Mouse (Mus musculus): ENCODE results near the gene Arid4a. TPM values are rescaled to one million over a fixed set of nuclear protein-coding genes. Genes with fewer than 3 reads are reported as not detected.

Arid4a gene
- polyA plus RNA-seq, 1 experiment from 2014 or later = 35.1 TPM

DNA sequence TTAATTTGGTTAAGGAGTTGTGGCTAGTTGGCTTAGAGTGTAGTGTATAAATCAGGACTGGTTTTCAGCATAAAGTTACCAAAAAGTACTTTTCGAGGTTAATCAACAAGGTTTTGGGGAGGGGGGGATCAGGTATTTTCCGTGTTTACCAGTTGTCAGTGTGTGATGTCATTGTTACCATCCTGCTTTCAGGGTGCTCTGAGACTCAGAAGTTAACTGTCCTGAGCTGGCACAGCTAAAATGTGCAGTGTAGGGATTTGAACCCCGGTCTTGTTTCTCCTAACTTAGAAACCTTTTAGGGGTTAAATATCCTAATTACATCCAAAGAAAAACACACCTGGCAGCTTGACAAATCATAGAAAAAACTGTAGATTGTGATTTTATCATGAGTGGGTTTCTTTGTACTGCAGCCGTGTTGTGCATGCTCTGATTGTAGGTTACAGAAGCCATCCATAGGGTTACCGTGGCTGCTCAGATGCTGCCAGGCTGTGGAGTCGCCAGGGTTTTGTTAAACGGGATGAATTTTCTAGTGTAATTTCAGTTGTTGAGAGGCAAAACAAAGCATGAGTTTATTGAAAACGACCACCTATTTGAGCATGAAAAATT lies 31.8 kb downstream of the Arid4a start:
- Histone ChIP-seq H3K27me3 (replicated peaks; ENCODE audit: control insufficient read depth, insufficient read depth, low read length) (no peaks in the 10 kb centered on the region), H3K4me2 (ENCODE audit: low read depth, low read length) (peak overlapping the region; percentile 47), H3K36me3 (ENCODE audit: control insufficient read depth, insufficient read depth, low read length) (peaks cover 8% of the 10 kb centered on the region), H3K4me1 (ENCODE audit: control insufficient read depth, insufficient read depth, low read length) (peaks cover 11% of the 10 kb centered on the region; the same call in 1 of the 2 replicates), H3K27ac (ENCODE audit: low read length) (peak overlapping the region; percentile 65), H3K9me3 (ENCODE audit: control insufficient read depth, low read length) (no peaks in the 10 kb centered on the region), H3K9ac (ENCODE audit: low read depth, low read length) (peak overlapping the region; percentile 44), H3K4me3 (ENCODE audit: low read length) (peak overlapping the region; percentile 21)
- ATAC-seq = no peak
- WGBS = 55% methylated on average over 8 of the region's 8 CpGs

DNA sequence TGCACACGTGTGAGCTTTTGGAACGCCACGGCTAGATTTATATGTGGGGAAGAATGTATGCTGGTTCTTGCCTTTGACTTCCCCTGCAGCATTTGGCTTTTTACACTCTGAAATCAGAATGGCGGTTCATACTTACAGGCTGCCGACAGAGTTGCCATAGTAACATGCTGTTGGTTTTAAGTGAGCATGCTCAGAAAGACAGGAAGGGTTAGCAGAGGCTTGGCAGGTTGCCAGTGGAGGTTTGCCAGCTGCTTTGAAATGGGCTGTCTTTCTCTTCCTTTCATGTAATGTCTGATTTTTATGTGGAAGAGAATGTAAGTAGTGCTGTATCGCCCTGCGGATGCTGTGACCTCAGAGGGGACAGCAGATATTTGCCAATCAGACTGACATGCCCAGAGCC lies 32.3 kb downstream of the Arid4a start:
- Histone ChIP-seq H3K9me3 (ENCODE audit: control insufficient read depth, low read length) (no peaks in the 10 kb centered on the region), H3K4me1 (ENCODE audit: control insufficient read depth, insufficient read depth, low read length) (peaks cover 11% of the 10 kb centered on the region; the same call in 1 of the 2 replicates), H3K27me3 (replicated peaks; ENCODE audit: control insufficient read depth, insufficient read depth, low read length) (no peaks in the 10 kb centered on the region), H3K9ac (ENCODE audit: low read depth, low read length) (peak overlapping the region; percentile 44; the same call in 1 of the 2 replicates), H3K4me3 (ENCODE audit: low read length) (peak overlapping the region; percentile 21), H3K4me2 (ENCODE audit: low read depth, low read length) (peak overlapping the region; percentile 47), H3K36me3 (ENCODE audit: control insufficient read depth, insufficient read depth, low read length) (peaks cover 8% of the 10 kb centered on the region), H3K27ac (ENCODE audit: low read length) (peak overlapping the region; percentile 65)
- peak; percentile 84 for ATAC-seq
- 19% methylated on average over 7 of the region's 7 CpGs for WGBS

DNA sequence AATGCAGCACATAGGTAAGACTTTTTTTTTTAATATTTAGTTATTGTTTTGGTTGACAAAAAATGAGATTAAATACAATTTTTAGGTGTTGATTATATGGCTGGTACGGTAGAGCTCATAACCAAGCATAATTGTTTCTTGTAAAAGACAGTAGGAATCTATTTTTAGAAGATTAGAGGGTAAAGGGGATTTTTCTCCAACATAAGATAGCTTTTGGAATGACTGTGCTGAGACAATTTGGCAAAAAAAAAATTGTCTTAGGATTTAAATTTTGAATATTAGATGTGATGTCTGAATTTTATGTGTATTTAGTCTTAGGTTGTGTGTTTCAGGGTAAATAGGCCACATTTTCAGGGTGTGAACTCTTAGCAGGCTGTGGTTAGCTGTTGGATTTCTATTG lies 32.8 kb downstream of the Arid4a start:
- Histone ChIP-seq H3K9me3 (ENCODE audit: control insufficient read depth, low read length) (no peaks in the 10 kb centered on the region), H3K4me2 (ENCODE audit: low read depth, low read length) (peak overlapping the region; percentile 47), H3K27ac (ENCODE audit: low read length) (peak overlapping the region; percentile 65; the same call in 1 of the 2 replicates), H3K9ac (ENCODE audit: low read depth, low read length) (no peak overlapping the region), H3K4me1 (ENCODE audit: control insufficient read depth, insufficient read depth, low read length) (peaks cover 11% of the 10 kb centered on the region; the same call in 1 of the 2 replicates), H3K4me3 (ENCODE audit: low read length) (peak overlapping the region; percentile 21; the same call in 1 of the 2 replicates), H3K27me3 (replicated peaks; ENCODE audit: control insufficient read depth, insufficient read depth, low read length) (no peaks in the 10 kb centered on the region), H3K36me3 (ENCODE audit: control insufficient read depth, insufficient read depth, low read length) (peaks cover 8% of the 10 kb centered on the region)
- no peak for ATAC-seq
- WGBS = 55% methylated on average over 1 of the region's 1 CpGs

DNA sequence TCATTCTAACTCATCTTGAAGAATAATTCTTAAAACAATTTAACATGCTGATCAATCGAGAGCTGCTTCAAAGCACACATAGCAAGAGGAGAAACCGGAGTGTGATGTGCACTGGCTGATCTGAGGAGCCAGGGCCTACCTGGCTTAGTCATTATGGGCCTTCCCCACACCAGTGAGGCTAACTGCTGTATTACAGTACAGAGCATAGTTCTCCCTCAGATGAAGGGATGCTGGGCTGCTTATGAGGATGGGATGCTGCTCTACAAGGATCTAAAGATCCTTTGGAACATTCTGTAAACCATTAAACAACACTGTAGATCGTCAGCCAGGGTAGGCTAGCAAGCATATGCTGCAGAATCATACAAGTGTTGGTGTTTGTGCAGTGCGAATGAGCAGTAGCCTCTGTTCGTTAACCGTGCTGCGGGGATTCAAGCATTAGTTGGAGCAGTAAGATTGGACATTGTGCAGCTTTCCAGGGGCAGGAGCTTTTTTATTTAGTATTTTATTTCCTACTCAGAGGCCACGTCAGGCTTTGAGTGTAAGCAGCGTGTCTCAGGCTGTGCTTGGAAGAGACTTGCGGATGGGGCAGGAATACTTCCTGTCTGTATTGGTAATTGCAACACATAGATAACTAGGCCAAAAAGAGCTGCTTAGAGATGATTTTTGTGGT lies 33.9 kb downstream of the Arid4a start:
- H3K9ac ChIP-seq (ENCODE audit: low read depth, low read length) = no peak overlapping the region
- no peaks in the 10 kb centered on the region for H3K9me3 ChIP-seq (ENCODE audit: control insufficient read depth, low read length)
- no peak overlapping the region for H3K4me3 ChIP-seq (ENCODE audit: low read length)
- 81% methylated on average over 10 of the region's 10 CpGs for WGBS
- no peak overlapping the region for H3K4me2 ChIP-seq (ENCODE audit: low read depth, low read length)
- peaks cover 11% of the 10 kb centered on the region; the same call in 1 of the 2 replicates for H3K4me1 ChIP-seq (ENCODE audit: control insufficient read depth, insufficient read depth, low read length)
- no peak for ATAC-seq
- H3K27ac ChIP-seq (ENCODE audit: low read length) = no peak overlapping the region
- H3K27me3 ChIP-seq (replicated peaks; ENCODE audit: control insufficient read depth, insufficient read depth, low read length) = no peaks in the 10 kb centered on the region
- H3K36me3 ChIP-seq (ENCODE audit: control insufficient read depth, insufficient read depth, low read length) = peaks cover 8% of the 10 kb centered on the region

DNA sequence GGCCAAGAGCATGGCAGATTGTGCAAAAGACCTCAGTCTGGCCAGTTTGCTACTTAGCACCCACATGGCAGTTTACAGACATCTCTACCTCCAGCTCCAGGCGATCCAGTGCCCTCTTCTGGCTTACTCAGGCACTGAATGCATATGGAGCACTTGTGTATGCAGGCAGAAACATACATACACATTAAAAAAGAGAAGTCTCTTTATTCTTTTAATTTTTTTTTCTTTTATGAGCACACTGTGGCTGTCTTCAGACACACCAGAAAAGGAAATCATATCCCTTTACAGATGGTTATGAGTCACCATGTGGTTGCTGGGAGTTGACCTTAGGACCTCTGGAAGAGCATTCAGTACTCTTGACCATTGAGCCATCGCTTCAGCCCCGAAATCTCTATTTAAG lies 35.3 kb downstream of the Arid4a start:
- H3K27ac ChIP-seq (ENCODE audit: low read length) = no peak overlapping the region
- no peak overlapping the region for H3K4me2 ChIP-seq (ENCODE audit: low read depth, low read length)
- H3K27me3 ChIP-seq (replicated peaks; ENCODE audit: control insufficient read depth, insufficient read depth, low read length) = no peaks in the 10 kb centered on the region
- H3K4me3 ChIP-seq (ENCODE audit: low read length) = no peak overlapping the region
- H3K9ac ChIP-seq (ENCODE audit: low read depth, low read length) = no peak overlapping the region
- 67% methylated on average over 3 of the region's 3 CpGs for WGBS
- H3K4me1 ChIP-seq (ENCODE audit: control insufficient read depth, insufficient read depth, low read length) = peaks cover 11% of the 10 kb centered on the region; the same call in 1 of the 2 replicates
- no peak for ATAC-seq
- no peaks in the 10 kb centered on the region for H3K9me3 ChIP-seq (ENCODE audit: control insufficient read depth, low read length)
- H3K36me3 ChIP-seq (ENCODE audit: control insufficient read depth, insufficient read depth, low read length) = peaks cover 7% of the 10 kb centered on the region

DNA sequence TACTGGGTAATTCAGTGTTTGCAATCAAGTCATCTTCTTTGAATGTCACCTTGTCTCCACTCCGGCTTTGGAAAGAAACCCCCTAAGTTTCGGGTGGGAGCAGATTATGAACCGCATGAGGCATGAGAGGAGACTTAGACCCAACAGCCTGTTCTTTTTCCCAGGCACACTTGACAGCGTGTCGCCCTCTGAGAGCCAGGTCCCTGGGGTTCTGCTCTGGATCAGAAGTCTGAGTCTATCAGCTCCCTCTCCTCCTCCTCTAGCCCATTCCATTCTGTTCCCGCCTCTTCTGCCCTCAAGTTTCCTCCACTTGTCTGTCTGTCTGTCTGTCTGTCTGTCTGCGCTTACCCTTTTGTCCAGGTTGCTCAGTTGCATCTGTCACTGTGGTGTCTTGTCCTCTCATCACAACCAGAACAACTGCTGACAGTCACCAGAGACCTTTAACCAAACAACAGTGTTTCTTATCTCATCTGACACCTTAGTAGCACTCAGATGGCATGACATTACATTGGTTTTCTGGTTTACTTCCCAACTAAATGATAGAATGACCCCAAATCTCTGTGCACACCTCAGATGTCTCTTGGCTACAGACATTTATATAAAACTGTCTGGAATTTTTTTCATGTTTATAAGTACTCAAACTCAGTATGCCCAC lies 36.7 kb downstream of the Arid4a start:
- WGBS = 72% methylated on average over 7 of the region's 7 CpGs
- Histone ChIP-seq H3K4me1 (ENCODE audit: control insufficient read depth, insufficient read depth, low read length) (peaks cover 11% of the 10 kb centered on the region; the same call in 1 of the 2 replicates), H3K9ac (ENCODE audit: low read depth, low read length) (no peak overlapping the region), H3K9me3 (ENCODE audit: control insufficient read depth, low read length) (no peaks in the 10 kb centered on the region), H3K4me2 (ENCODE audit: low read depth, low read length) (no peak overlapping the region), H3K27me3 (replicated peaks; ENCODE audit: control insufficient read depth, insufficient read depth, low read length) (no peaks in the 10 kb centered on the region), H3K36me3 (ENCODE audit: control insufficient read depth, insufficient read depth, low read length) (no peaks in the 10 kb centered on the region; the same call in 1 of the 2 replicates), H3K4me3 (ENCODE audit: low read length) (no peak overlapping the region), H3K27ac (ENCODE audit: low read length) (no peak overlapping the region)
- ATAC-seq = no peak

DNA sequence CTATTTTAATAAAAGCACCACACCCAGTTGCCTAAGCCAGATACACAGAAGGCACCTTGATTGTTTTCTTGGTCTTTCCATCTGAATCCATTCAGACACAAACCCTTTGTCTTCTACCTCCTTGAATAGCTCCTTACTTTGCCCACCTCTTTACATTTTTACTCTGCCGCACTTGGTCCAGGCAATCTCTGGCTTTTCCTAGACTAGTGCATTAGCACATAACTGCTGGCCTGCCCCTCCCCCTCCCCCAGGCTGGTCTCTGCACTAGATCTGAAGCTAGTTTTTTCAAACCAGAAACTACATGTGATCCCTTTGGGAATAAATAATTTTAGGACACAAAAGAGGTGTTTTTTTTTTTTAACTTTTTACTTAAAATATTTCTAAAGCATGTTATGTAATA lies 37.2 kb downstream of the Arid4a start:
- Histone ChIP-seq H3K4me2 (ENCODE audit: low read depth, low read length) (no peak overlapping the region), H3K9ac (ENCODE audit: low read depth, low read length) (no peak overlapping the region), H3K27ac (ENCODE audit: low read length) (no peak overlapping the region), H3K36me3 (ENCODE audit: control insufficient read depth, insufficient read depth, low read length) (no peaks in the 10 kb centered on the region; the same call in 1 of the 2 replicates), H3K4me3 (ENCODE audit: low read length) (no peak overlapping the region), H3K9me3 (ENCODE audit: control insufficient read depth, low read length) (no peaks in the 10 kb centered on the region), H3K27me3 (replicated peaks; ENCODE audit: control insufficient read depth, insufficient read depth, low read length) (no peaks in the 10 kb centered on the region), H3K4me1 (ENCODE audit: control insufficient read depth, insufficient read depth, low read length) (peaks cover 7% of the 10 kb centered on the region; the same call in 1 of the 2 replicates)
- ATAC-seq = no peak
- WGBS = 78% methylated on average over 1 of the region's 1 CpGs

DNA sequence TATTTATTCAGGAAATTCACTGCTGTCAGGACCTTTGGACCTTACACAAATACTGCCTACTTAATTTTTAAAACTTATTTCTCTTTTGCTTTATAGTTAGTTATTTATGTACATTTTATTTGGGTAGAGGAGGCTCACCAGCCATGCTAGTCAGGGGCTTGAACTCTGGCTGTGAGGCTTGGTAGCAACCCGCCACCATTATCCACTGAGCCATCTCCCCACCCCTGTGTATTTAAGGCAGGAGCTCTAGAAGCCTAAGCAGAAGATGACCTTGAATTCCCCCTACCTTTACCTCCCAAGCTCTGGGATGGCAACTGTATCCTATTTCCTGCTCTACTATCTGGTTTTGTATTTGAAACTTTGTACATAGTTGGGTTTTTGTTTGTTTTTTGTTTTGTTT lies 37.7 kb downstream of the Arid4a start:
- H3K36me3 ChIP-seq (ENCODE audit: control insufficient read depth, insufficient read depth, low read length) = no peaks in the 10 kb centered on the region; the same call in 1 of the 2 replicates
- H3K27me3 ChIP-seq (replicated peaks; ENCODE audit: control insufficient read depth, insufficient read depth, low read length) = no peaks in the 10 kb centered on the region
- no peaks in the 10 kb centered on the region for H3K9me3 ChIP-seq (ENCODE audit: control insufficient read depth, low read length)
- no peak overlapping the region for H3K4me3 ChIP-seq (ENCODE audit: low read length)
- no peak overlapping the region for H3K4me2 ChIP-seq (ENCODE audit: low read depth, low read length)
- H3K4me1 ChIP-seq (ENCODE audit: control insufficient read depth, insufficient read depth, low read length) = 0 out of 2 replicates have a peak, but pooled peaks cover 5% of the 10 kb centered on the region
- 81% methylated on average over 1 of the region's 1 CpGs for WGBS
- no peak overlapping the region for H3K9ac ChIP-seq (ENCODE audit: low read depth, low read length)
- no peak for ATAC-seq
- H3K27ac ChIP-seq (ENCODE audit: low read length) = no peak overlapping the region

DNA sequence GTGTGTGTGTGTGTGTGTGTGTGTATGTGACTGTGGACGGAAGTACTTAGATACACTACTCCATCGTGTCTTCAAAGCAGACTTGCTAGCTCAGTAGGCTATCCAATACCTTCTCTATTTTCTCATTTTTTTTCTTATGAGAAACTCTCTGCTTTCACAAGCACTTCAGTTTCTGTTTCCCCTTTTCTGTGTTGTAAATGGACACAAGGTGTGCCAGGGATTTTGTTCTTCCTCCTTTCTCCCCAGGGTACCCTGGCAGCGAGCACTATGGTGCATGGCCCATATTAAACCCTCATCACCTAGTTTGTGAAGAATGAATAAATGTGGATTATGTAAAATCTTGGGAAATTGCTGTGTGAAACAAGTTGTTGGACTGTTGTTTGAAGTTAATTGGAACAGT lies 39.7 kb downstream of the Arid4a start:
- H3K27me3 ChIP-seq (replicated peaks; ENCODE audit: control insufficient read depth, insufficient read depth, low read length) = no peaks in the 10 kb centered on the region
- WGBS = 85% methylated on average over 3 of the region's 3 CpGs
- ATAC-seq = no peak

More for the DNA sequence above, 39.7 kb downstream of the Arid4a start:
- H3K9ac ChIP-seq (ENCODE audit: low read depth, low read length) = no peak overlapping the region
- H3K4me2 ChIP-seq (ENCODE audit: low read depth, low read length) = no peak overlapping the region
- 0 out of 2 replicates have a peak, but pooled peaks cover under 1% of the 10 kb centered on the region for H3K36me3 ChIP-seq (ENCODE audit: control insufficient read depth, insufficient read depth, low read length)
- H3K4me3 ChIP-seq (ENCODE audit: low read length) = no peak overlapping the region
- no peaks in the 10 kb centered on the region for H3K9me3 ChIP-seq (ENCODE audit: control insufficient read depth, low read length)
- no peak overlapping the region for H3K27ac ChIP-seq (ENCODE audit: low read length)
- 0 out of 2 replicates have a peak, but pooled peaks cover 5% of the 10 kb centered on the region for H3K4me1 ChIP-seq (ENCODE audit: control insufficient read depth, insufficient read depth, low read length)
